9 mouse cellular contexts compared by ENCODE assay signal in the genomic region with DNA sequence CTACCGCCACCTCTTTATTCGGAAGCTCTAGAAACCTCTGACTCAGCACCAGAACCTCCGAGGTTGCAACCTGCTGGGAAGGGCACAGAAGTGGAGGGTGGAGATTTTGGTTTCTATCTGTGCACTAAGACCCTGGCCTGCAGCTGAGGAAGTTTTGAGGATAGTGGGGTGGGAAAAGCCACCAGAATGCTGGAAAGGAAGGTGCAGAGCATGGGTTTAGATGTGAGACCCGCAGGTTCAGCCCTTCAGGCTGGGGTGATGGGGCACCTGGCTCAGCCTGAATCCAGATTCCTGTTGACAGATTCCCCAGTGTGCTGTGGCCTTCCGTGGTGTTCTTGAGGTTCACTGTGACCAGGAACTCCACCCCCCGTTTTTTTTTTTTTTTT. TPM values are rescaled to one million over a fixed set of nuclear protein-coding genes. Genes with fewer than 3 reads are reported as not detected.
DNase-seq lines count a peak whose midpoint lies in the region; ATAC-seq and TF ChIP-seq lines count a peak whose summit lies in the region.
"Had no signal": no experiment of that assay in that cellular context is flagged by ENCODE, and none has a peak within 500 bp of the region (broad histone marks: within the 10 kb centered on the region; RNA-seq: fewer than 3 reads in every experiment).

No protein-coding gene starts in this region.

- TF ChIP-seq POLR2A in limb, embryonic 14.5 days (IDR thresholded peaks at IDR 0.05; ENCODE audit: borderline replicate concordance, extremely low read depth, insufficient read depth, insufficient read length): no peak

- H3K4me3 ChIP-seq in limb, embryonic 14.5 days (replicated peaks; ENCODE audit: low read length): peak overlapping the region; percentile 48
- H3K4me3 ChIP-seq in stomach, embryonic 15.5 days (replicated peaks): 0 out of 2 replicates have a peak overlapping the region, but pooled peaks have one; percentile 54

- intact Hi-C loops in left cerebral cortex, postnatal 4 days (cut with DNase I): no loop called here

- no peaks in the 10 kb centered on the region for H3K36me3 ChIP-seq in limb, embryonic 14.5 days (ENCODE audit: control insufficient read depth, insufficient read depth, low read length)
- no peaks in the 10 kb centered on the region for H3K36me3 ChIP-seq in stomach, embryonic 15.5 days

- DNase-seq in embryo, embryonic 11 days: peak; percentile 16
- no peak for DNase-seq in embryo, embryonic 10 days (ENCODE audit: low spot score)
- DNase-seq in retina, embryonic 14.5 days (ENCODE audit: low spot score): peak; percentile 50
- no peak for DNase-seq in retina, postnatal 1 day
- no peak for DNase-seq in limb, embryonic 14.5 days (ENCODE audit: low spot score)
- DNase-seq in kidney, adult 9 months: no peak
- no peak for DNase-seq in left cerebral cortex, postnatal 4 days
- DNase-seq: spleen, adult 18-20 months had no signal

- H3K9me3 ChIP-seq in limb, embryonic 14.5 days (ENCODE audit: control insufficient read depth, low read length): peaks cover 16% of the 10 kb centered on the region; the same call in 1 of the 2 replicates
- no peaks in the 10 kb centered on the region for H3K9me3 ChIP-seq in stomach, embryonic 15.5 days

- H3K27ac ChIP-seq in limb, embryonic 14.5 days (replicated peaks; ENCODE audit: low read depth, low read length): no peak overlapping the region
- no peak overlapping the region for H3K27ac ChIP-seq in stomach, embryonic 15.5 days

- peak overlapping the region; percentile 86 for H3K4me2 ChIP-seq in limb, embryonic 14.5 days (replicated peaks; ENCODE audit: low read depth, low read length, severe bottlenecking)
- H3K4me2 ChIP-seq in stomach, embryonic 15.5 days: peak overlapping the region; percentile 98; the same call in 1 of the 2 replicates

- no peak for ATAC-seq in limb, embryonic 14.5 days (ENCODE audit: low FRiP score, low read depth)
- no peak for ATAC-seq in stomach, embryonic 15.5 days (ENCODE audit: insufficient read depth, low FRiP score, low read depth)

- peaks cover 44% of the 10 kb centered on the region for H3K27me3 ChIP-seq in limb, embryonic 14.5 days (ENCODE audit: control insufficient read depth, insufficient read depth, low read length)
- H3K27me3 ChIP-seq in stomach, embryonic 15.5 days (replicated peaks): peaks cover 39% of the 10 kb centered on the region

- 7% methylated on average over 6 of the region's 6 CpGs for WGBS in limb, embryonic 14.5 days
- 10% methylated on average over 6 of the region's 6 CpGs for WGBS in stomach, embryonic 15.5 days

- peaks cover 21% of the 10 kb centered on the region for H3K4me1 ChIP-seq in limb, embryonic 14.5 days (ENCODE audit: control insufficient read depth, insufficient read depth, low read length)
- H3K4me1 ChIP-seq in stomach, embryonic 15.5 days: peaks cover 20% of the 10 kb centered on the region

- no peak overlapping the region for H3K9ac ChIP-seq in limb, embryonic 14.5 days (ENCODE audit: low read depth, low read length, severe bottlenecking)
- no peak overlapping the region for H3K9ac ChIP-seq in stomach, embryonic 15.5 days

RNA-seq across cellular contexts. Expression of a gene that starts 2.3 kb away (rescaled TPM):
- polyA plus RNA-seq in limb, embryonic 14.5 days (2012; rRNA removed): 10.3 and 17.1 TPM in 2 replicates
- polyA plus RNA-seq in limb, embryonic 14.5 days (2014; fragmentation: Nextera tagmentation; extraction: Ambion mirVana): 4.8 and 5.6 TPM in 2 replicates
- polyA plus RNA-seq in stomach, embryonic 15.5 days (2015; fragmentation: Nextera tagmentation; extraction: Ambion mirVana): 4.4 TPM in 2 replicates
- total RNA-seq in left cerebral cortex, postnatal 4 days (2021): 10 to 100 TPM; 18.3 to 23.0 TPM

Comparison
In these comparisons a context has a peak if more than half of its experiments do, and no peak if none do; other contexts are left out.
1. DNase-seq: peak in embryo, embryonic 11 days (single experiment) and retina, embryonic 14.5 days (single experiment); none in embryo, embryonic 10 days (single experiment), retina, postnatal 1 day (single experiment), limb, embryonic 14.5 days (single experiment), kidney, adult 9 months (single experiment) and left cerebral cortex, postnatal 4 days (single experiment).